ENCODE assay signal across 39 mouse cellular contexts in the genomic region with DNA sequence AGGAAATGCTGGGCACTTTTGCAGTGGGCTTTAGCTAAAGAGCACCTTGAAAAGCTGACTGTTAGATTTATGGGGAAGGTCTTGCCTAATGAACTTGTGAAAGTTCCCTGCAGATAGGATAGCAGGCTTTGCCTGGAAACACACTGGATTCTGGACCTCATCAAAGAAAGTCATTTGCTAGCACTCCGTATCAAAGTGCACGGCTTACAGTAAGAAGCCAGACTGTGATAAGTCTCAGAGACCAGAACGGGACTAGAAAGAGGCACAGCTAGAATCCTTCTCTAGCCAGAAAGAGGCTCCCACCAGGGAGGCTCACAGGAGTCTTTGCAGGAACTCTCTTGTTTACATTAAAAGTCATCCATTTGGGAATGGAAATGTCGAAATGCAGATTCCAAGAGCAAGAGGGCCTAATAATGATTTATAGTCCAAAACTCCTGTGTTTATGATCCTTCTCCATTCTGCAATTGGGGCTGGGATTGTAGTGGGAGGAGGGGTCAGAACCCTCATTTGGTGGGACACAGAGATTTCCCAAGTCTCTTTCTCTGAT. TPM values are rescaled to one million over a fixed set of nuclear protein-coding genes. Genes with fewer than 3 reads are reported as not detected.
DNase-seq lines count a peak whose midpoint lies in the region; ATAC-seq lines count a peak whose summit lies in the region.
"Had no signal": no experiment of that assay in that cellular context is flagged by ENCODE, and none has a peak within 500 bp of the region (broad histone marks: within the 10 kb centered on the region; RNA-seq: fewer than 3 reads in every experiment).

No protein-coding gene starts in this region.

- WGBS in heart, embryonic 13.5 days = 17% methylated on average over 4 of the region's 4 CpGs
- 14% methylated on average over 4 of the region's 4 CpGs for WGBS in kidney, embryonic 16.5 days
- WGBS in lung, embryonic 16.5 days = 31% methylated on average over 4 of the region's 4 CpGs
- 26% methylated on average over 4 of the region's 4 CpGs for WGBS in intestine, embryonic 16.5 days

- H3K4me2 ChIP-seq in heart, embryonic 13.5 days = no peak overlapping the region
- peak overlapping the region; percentile 10; the same call in 1 of the 2 replicates for H3K4me2 ChIP-seq in kidney, embryonic 16.5 days (replicated peaks; ENCODE audit: low read depth, low read length)
- H3K4me2 ChIP-seq in lung, embryonic 16.5 days (ENCODE audit: low read depth, low read length) = no peak overlapping the region
- no peak overlapping the region for H3K4me2 ChIP-seq in intestine, embryonic 16.5 days (ENCODE audit: low read depth, low read length)
- H3K4me2 ChIP-seq: hindbrain, embryonic 13.5 days; limb, embryonic 12.5 days; neural tube, embryonic 15.5 days; stomach, embryonic 15.5 days had no signal

- intact Hi-C loops in heart, postnatal 25 days (cut with DNase I) = no loop called here

- H3K4me1 ChIP-seq in heart, embryonic 13.5 days = peaks cover 7% of the 10 kb centered on the region
- peaks cover 15% of the 10 kb centered on the region for H3K4me1 ChIP-seq in kidney, embryonic 16.5 days (ENCODE audit: insufficient read depth, low read length)
- peaks cover 18% of the 10 kb centered on the region for H3K4me1 ChIP-seq in lung, embryonic 16.5 days (replicated peaks; ENCODE audit: control insufficient read depth, insufficient read depth, low read length)
- H3K4me1 ChIP-seq in intestine, embryonic 16.5 days (ENCODE audit: control insufficient read depth, insufficient read depth, low read length) = peaks cover 4% of the 10 kb centered on the region; the same call in 1 of the 2 replicates
- H3K4me1 ChIP-seq: hindbrain, embryonic 13.5 days; limb, embryonic 12.5 days; neural tube, embryonic 15.5 days; stomach, embryonic 15.5 days had no signal

- no peak overlapping the region for H3K4me3 ChIP-seq in heart, embryonic 13.5 days
- no peak overlapping the region for H3K4me3 ChIP-seq in kidney, embryonic 16.5 days (ENCODE audit: low read length)
- no peak overlapping the region for H3K4me3 ChIP-seq in lung, embryonic 16.5 days (ENCODE audit: low read length)
- H3K4me3 ChIP-seq in intestine, embryonic 16.5 days (ENCODE audit: low read length) = no peak overlapping the region
- H3K4me3 ChIP-seq: erythroblast, embryonic 14.5 days; heart, embryonic 10.5 days; hindbrain, embryonic 13.5 days; layer of hippocampus, adult 2 months; left cerebral cortex, adult 2 months; limb, embryonic 12.5 days; neural tube, embryonic 15.5 days; stomach, embryonic 15.5 days had no signal

- H3K27me3 ChIP-seq in heart, embryonic 13.5 days (replicated peaks) = no peaks in the 10 kb centered on the region
- H3K27me3 ChIP-seq in kidney, embryonic 16.5 days (ENCODE audit: insufficient read depth, low read length) = no peaks in the 10 kb centered on the region
- H3K27me3 ChIP-seq in lung, embryonic 16.5 days (ENCODE audit: control insufficient read depth, insufficient read depth, low read depth, low read length) = no peaks in the 10 kb centered on the region
- H3K27me3 ChIP-seq in intestine, embryonic 16.5 days (replicated peaks; ENCODE audit: control insufficient read depth, insufficient read depth, low read length) = no peaks in the 10 kb centered on the region
- H3K27me3 ChIP-seq: hindbrain, embryonic 13.5 days; limb, embryonic 12.5 days; neural tube, embryonic 15.5 days; stomach, embryonic 15.5 days had no signal

- no peaks in the 10 kb centered on the region for H3K36me3 ChIP-seq in heart, embryonic 13.5 days
- no peaks in the 10 kb centered on the region for H3K36me3 ChIP-seq in kidney, embryonic 16.5 days (ENCODE audit: insufficient read depth, low read length)
- H3K36me3 ChIP-seq in lung, embryonic 16.5 days (ENCODE audit: control insufficient read depth, insufficient read depth, low read length) = no peaks in the 10 kb centered on the region
- no peaks in the 10 kb centered on the region for H3K36me3 ChIP-seq in intestine, embryonic 16.5 days (ENCODE audit: control insufficient read depth, insufficient read depth, low read length)
- H3K36me3 ChIP-seq: heart, embryonic 10.5 days; hindbrain, embryonic 13.5 days; limb, embryonic 12.5 days; neural tube, embryonic 15.5 days; stomach, embryonic 15.5 days had no signal

- H3K9ac ChIP-seq in heart, embryonic 13.5 days = no peak overlapping the region
- H3K9ac ChIP-seq in kidney, embryonic 16.5 days (replicated peaks; ENCODE audit: low read length) = peak overlapping the region; percentile 27
- H3K9ac ChIP-seq in lung, embryonic 16.5 days (ENCODE audit: low read length) = no peak overlapping the region
- H3K9ac ChIP-seq in intestine, embryonic 16.5 days (ENCODE audit: low read depth, low read length) = no peak overlapping the region
- H3K9ac ChIP-seq: hindbrain, embryonic 13.5 days; limb, embryonic 12.5 days; liver, postnatal 0 days; neural tube, embryonic 15.5 days; stomach, embryonic 15.5 days had no signal

- no peaks in the 10 kb centered on the region for H3K9me3 ChIP-seq in heart, embryonic 13.5 days
- no peaks in the 10 kb centered on the region for H3K9me3 ChIP-seq in kidney, embryonic 16.5 days (ENCODE audit: low read length)
- no peaks in the 10 kb centered on the region for H3K9me3 ChIP-seq in lung, embryonic 16.5 days (ENCODE audit: control insufficient read depth, low read length)
- no peaks in the 10 kb centered on the region for H3K9me3 ChIP-seq in intestine, embryonic 16.5 days (ENCODE audit: control insufficient read depth, low read length)
- H3K9me3 ChIP-seq: heart, embryonic 10.5 days; hindbrain, embryonic 13.5 days; limb, embryonic 12.5 days; neural tube, embryonic 15.5 days; stomach, embryonic 15.5 days had no signal

- 0 out of 2 replicates have a peak overlapping the region, but pooled peaks have one; percentile 12 for H3K27ac ChIP-seq in heart, embryonic 13.5 days (replicated peaks)
- peak overlapping the region; percentile 94 for H3K27ac ChIP-seq in kidney, embryonic 16.5 days (ENCODE audit: low read length)
- H3K27ac ChIP-seq in lung, embryonic 16.5 days (ENCODE audit: low read length) = peak overlapping the region; percentile 83
- 0 out of 2 replicates have a peak overlapping the region, but pooled peaks have one; percentile 20 for H3K27ac ChIP-seq in intestine, embryonic 16.5 days (ENCODE audit: low read length)
- H3K27ac ChIP-seq: heart, embryonic 10.5 days; hindbrain, embryonic 13.5 days; layer of hippocampus, adult 2 months; left cerebral cortex, adult 2 months; limb, embryonic 12.5 days; neural tube, embryonic 15.5 days; stomach, embryonic 15.5 days had no signal

- no peak for DNase-seq in heart, postnatal 25 days (ENCODE audit: low spot score)
- no peak for DNase-seq in kidney, postnatal 36 days
- DNase-seq in lung, adult 18-20 months = no peak
- DNase-seq in cerebellum, postnatal 25 days = no peak
- DNase-seq: adrenal gland, postnatal 14 days; cerebellum, adult 11-12 months; cerebellum, adult 9-11 months; gastrocnemius, postnatal 10 days; heart, postnatal 4 days; kidney, adult 8-10 months; liver, postnatal 0 days; midbrain, embryonic 14.5 days; retina, postnatal 1 day; right cerebral cortex, postnatal 14 days; thymus, adult 18-20 months; thymus, postnatal 25 days had no signal

- no peak for ATAC-seq in heart, embryonic 13.5 days (ENCODE audit: extremely low read depth, insufficient number of reproducible peaks, low FRiP score, low TSS enrichment)
- ATAC-seq in kidney, embryonic 16.5 days (ENCODE audit: low FRiP score, low TSS enrichment) = peak; percentile 70
- ATAC-seq in lung, embryonic 16.5 days (ENCODE audit: low read depth) = peak; percentile 49
- ATAC-seq in intestine, embryonic 16.5 days = no peak
- ATAC-seq: forebrain, embryonic 16.5 days; liver, postnatal 0 days had no signal

RNA-seq across cellular contexts. Expression of a gene that starts 41.6 kb away (rescaled TPM):
- polyA plus RNA-seq in heart, embryonic 13.5 days (2015; fragmentation: Nextera tagmentation; extraction: Ambion mirVana) = not detected in 2 replicates
- total RNA-seq in heart, postnatal 25 days (2021) = not detected
- not detected in 2 replicates for polyA plus RNA-seq in kidney, embryonic 16.5 days (2015; fragmentation: Nextera tagmentation; extraction: Ambion mirVana)
- 0.05 TPM in 1 of 2 replicates, not detected in the other for polyA plus RNA-seq in lung, embryonic 16.5 days (2015; fragmentation: Nextera tagmentation; extraction: Ambion mirVana)
- not detected in 2 replicates for polyA plus RNA-seq in intestine, embryonic 16.5 days (2015; fragmentation: Nextera tagmentation; extraction: Ambion mirVana)
- total RNA-seq: adrenal gland, postnatal 14 days; common myeloid progenitor, adult 5-6 weeks; gastrocnemius, postnatal 10 days; heart, postnatal 4 days; layer of hippocampus, adult 2 months; layer of hippocampus, postnatal 14 days; left cerebral cortex, adult 2 months; left cerebral cortex, postnatal 25 days; liver, adult 2 months; MEL had no signal
- polyA plus RNA-seq: embryonic facial prominence, embryonic 14.5 days; erythroblast, embryonic 14.5 days; forebrain, embryonic 11.5 days; forebrain, embryonic 16.5 days; gonadal fat pad, adult 2 months; heart, embryonic 10.5 days; heart, embryonic 16.5 days; hindbrain, embryonic 13.5 days; limb, embryonic 12.5 days; liver, adult 2 months; liver, postnatal 0 days; midbrain, embryonic 14.5 days; neural tube, embryonic 15.5 days; small intestine, adult 2 months; stomach, embryonic 15.5 days had no signal

Comparison
In these comparisons a context has a peak if more than half of its experiments do, and no peak if none do; other contexts are left out.
1. ATAC-seq: peak in kidney, embryonic 16.5 days (single experiment) and lung, embryonic 16.5 days (single experiment); none in heart, embryonic 13.5 days (single experiment) and intestine, embryonic 16.5 days (single experiment).
2. H3K27ac ChIP-seq: peak in every context shown above with its lines; median percentile 94 in kidney, embryonic 16.5 days; 83 in lung, embryonic 16.5 days; 20 in intestine, embryonic 16.5 days; 12 in heart, embryonic 13.5 days.